Mouse (Mus musculus): Measurements from ENCODE around the gene 1700069L16Rik. TPM values are rescaled to one million over a fixed set of nuclear protein-coding genes. Genes with fewer than 3 reads are reported as not detected.

Gene 1700069L16Rik
- polyA plus RNA-seq, 3 experiments from 2014 or later = not detected

Other genes with a start within 250 kb of the 1700069L16Rik start
- 1 to 10 TPM; 1.7 to 2.5 (median 1.9) TPM for gene Wscd2, start 234.4 kb downstream of the 1700069L16Rik start, polyA plus RNA-seq (2017; shearing (Covaris generic))
- gene Cmklr1, start 74.3 kb downstream of the 1700069L16Rik start, polyA plus RNA-seq (2017; shearing (Covaris generic)) = under 1 TPM in 1 of 3 experiments, not detected in 2; 0.24 TPM
- gene Ficd, start 11.0 kb upstream of the 1700069L16Rik start, polyA plus RNA-seq (2017; shearing (Covaris generic)) = 1 to 10 TPM; 4.4 to 4.9 (median 4.7) TPM
- gene Sart3, start 47.7 kb upstream of the 1700069L16Rik start, polyA plus RNA-seq (2017; shearing (Covaris generic)) = 10 to 100 TPM; 12.7 to 15.3 (median 13.0) TPM
- 10 to 100 TPM in 2 of 3 experiments, 1 to 10 TPM in 1; 5.7 to 45.5 (median 16.1) TPM for gene Iscu, start 48.0 kb upstream of the 1700069L16Rik start, polyA plus RNA-seq (2017; shearing (Covaris generic))
- gene Tmem119, start 75.7 kb upstream of the 1700069L16Rik start, polyA plus RNA-seq (2017; shearing (Covaris generic)) = not detected
- gene Selplg, start 107.9 kb upstream of the 1700069L16Rik start, polyA plus RNA-seq (2017; shearing (Covaris generic)) = 100 to 1,000 TPM; 457 to 620 (median 469) TPM
- gene Coro1c, start 184.0 kb upstream of the 1700069L16Rik start, polyA plus RNA-seq (2017; shearing (Covaris generic)) = 10 to 100 TPM; 46.6 to 88.2 (median 57.2) TPM

Data from inflammation-experienced regulatory T-cells, adult 6 months (primary cell).